Mouse (Mus musculus) brain, adult 10 weeks (tissue): ENCODE data around the gene Gm9112. TPM values are rescaled to one million over a fixed set of nuclear protein-coding genes. Genes with fewer than 3 reads are reported as not detected.

ENCODE experiments used
- polyA plus RNA-seq: library from polyadenylated mRNA; stranded (reverse); fragments of 350-450 nt; fragmentation: Illumina TruSeq; extraction: RNeasy Lipid Tissue Mini Kit (QIAGEN cat#74804); gene quantifications from one replicate; pipeline ENCODE4 v1.2.3, GENCODE M21; 2015; ENCODE audit warnings: low read depth, low replicate concordance

Gm9112 gene
- polyA plus RNA-seq, result not detected

GRCm38 (mm10) chrX:102707535-102707934 lies at the start of gene Gm9112, which contains the start of gene Dmrtc1b:
TSS of gene Gm9112 (minus strand) at chrX:102707635.
TSS of gene Dmrtc1b (plus strand) at chrX:102707865.

GRCm38 (mm10) chrX:102686872-102687271 lies 20.6 kb downstream of the Gm9112 start, which contains the start of gene Gm3880:
TSS of gene Gm3880 (minus strand) at chrX:102686972.

Other genes with a start within 250 kb of the Gm9112 start
- gene Hdac8, start 202.3 kb downstream of the Gm9112 start, polyA plus RNA-seq, result 14.2 TPM
- 12.7 TPM for gene Phka1, start 63.4 kb downstream of the Gm9112 start, polyA plus RNA-seq
- not detected for gene Gm3880, start 20.7 kb downstream of the Gm9112 start, polyA plus RNA-seq
- not detected for gene Dmrtc1b, start 230 bp upstream of the Gm9112 start, polyA plus RNA-seq
- not detected for gene Dmrtc1c1, start 95.3 kb upstream of the Gm9112 start, polyA plus RNA-seq
- gene Dmrtc1c2, start 147.0 kb upstream of the Gm9112 start, polyA plus RNA-seq, result not detected
- not detected for gene 1700031F05Rik, start 160.3 kb upstream of the Gm9112 start, polyA plus RNA-seq
- 6.7 TPM for gene Dmrtc1a, start 201.1 kb upstream of the Gm9112 start, polyA plus RNA-seq
- not detected for gene 1700011M02Rik, start 201.3 kb upstream of the Gm9112 start, polyA plus RNA-seq
- not detected for gene 1700018G05Rik, start 220.7 kb upstream of the Gm9112 start, polyA plus RNA-seq